Mouse (Mus musculus) spleen, postnatal 4 days (tissue): ENCODE measurements around the gene Tgfbi.

Source experiments
- DNase-seq, 2 experiments: peaks; one replicate each; pipeline ENCODE4 v3.0.0; 2022; ENCODE audit warnings: low spot score in 2 of 2

Tgfbi gene

GRCm38 (mm10) chr13:56597831-56598612 lies 11.3 kb upstream of the Tgfbi start:
- DNase-seq: no peak

- DNase-seq: no peak
Measured at GRCm38 (mm10) chr13:56599511-56599910, 9.8 kb upstream of the Tgfbi start.

- no peak for DNase-seq
Measured at GRCm38 (mm10) chr13:56600216-56600890, 9.0 kb upstream of the Tgfbi start.

- DNase-seq: no peak
Measured at GRCm38 (mm10) chr13:56601199-56601598, 8.1 kb upstream of the Tgfbi start.

GRCm38 (mm10) chr13:56605503-56605902 lies 3.8 kb upstream of the Tgfbi start:
- DNase-seq: no peak

- DNase-seq: no peak
Measured at GRCm38 (mm10) chr13:56606724-56607123, 2.6 kb upstream of the Tgfbi start.

- DNase-seq: no peak
Measured at GRCm38 (mm10) chr13:56607225-56607624, 2.1 kb upstream of the Tgfbi start.

- DNase-seq: no peak
Measured at GRCm38 (mm10) chr13:56607846-56608245, 1.5 kb upstream of the Tgfbi start.

GRCm38 (mm10) chr13:56611129-56611528 lies 1.8 kb downstream of the Tgfbi start:
- DNase-seq: peak in 1 of 2 experiments; percentile 24

GRCm38 (mm10) chr13:56611741-56612140 lies 2.4 kb downstream of the Tgfbi start:
- DNase-seq: peak in 1 of 2 experiments; percentile 25

- DNase-seq: no peak
Measured at GRCm38 (mm10) chr13:56612331-56612730, 3.0 kb downstream of the Tgfbi start.

- DNase-seq: peak; percentile 40 to 67
Measured at GRCm38 (mm10) chr13:56613366-56613998, 4.2 kb downstream of the Tgfbi start.

GRCm38 (mm10) chr13:56614768-56615167 lies 5.4 kb downstream of the Tgfbi start:
- DNase-seq: no peak

- DNase-seq: no peak
Measured at GRCm38 (mm10) chr13:56615223-56615622, 5.9 kb downstream of the Tgfbi start.

GRCm38 (mm10) chr13:56615864-56616263 lies 6.5 kb downstream of the Tgfbi start:
- DNase-seq: no peak

GRCm38 (mm10) chr13:56616386-56616785 lies 7.1 kb downstream of the Tgfbi start:
- DNase-seq: no peak

- DNase-seq: no peak
Measured at GRCm38 (mm10) chr13:56617197-56617596, 7.9 kb downstream of the Tgfbi start.

- DNase-seq: no peak
Measured at GRCm38 (mm10) chr13:56622201-56622757, 13.0 kb downstream of the Tgfbi start.

GRCm38 (mm10) chr13:56626524-56626923 lies 17.2 kb downstream of the Tgfbi start:
- DNase-seq: no peak

- DNase-seq: no peak
Measured at GRCm38 (mm10) chr13:56630081-56630480, 20.8 kb downstream of the Tgfbi start.

GRCm38 (mm10) chr13:56630552-56630951 lies 21.2 kb downstream of the Tgfbi start:
- no peak for DNase-seq

GRCm38 (mm10) chr13:56631332-56631731 lies 22.0 kb downstream of the Tgfbi start:
- no peak for DNase-seq
